Mouse (Mus musculus) hindbrain, embryonic 12.5 days (tissue): Measurements from ENCODE around the gene Atf4. TPM values are rescaled to one million over a fixed set of nuclear protein-coding genes. Genes with fewer than 3 reads are reported as not detected.

Experiments used
- ATAC-seq: fragments of 200-750 bp; cut with Nextera tagmentation; 2 replicates; pipeline ENCODE4 v1.8.0; 2017; ENCODE audit warnings: moderate TSS enrichment; ENCODE audit not compliant: low FRiP score
- H3K27ac ChIP-seq: fragments of 300-500 bp; sonication (generic); 2 replicates; pipeline ENCODE4 v1.5.1; 2016; ENCODE audit warnings: mild to moderate bottlenecking
- H3K27me3 ChIP-seq: fragments of 300-500 bp; sonication (generic); 2 replicates; pipeline ENCODE4 v1.6.1; 2016; ENCODE audit warnings: mild to moderate bottlenecking
- H3K36me3 ChIP-seq: fragments of 300-500 bp; sonication (generic); 2 replicates; pipeline ENCODE4 v1.6.1; 2016; ENCODE audit warnings: mild to moderate bottlenecking
- H3K4me1 ChIP-seq: fragments of 300-500 bp; sonication (generic); 2 replicates; pipeline ENCODE4 v1.6.1; 2016
- H3K4me2 ChIP-seq: fragments of 300-500 bp; sonication (generic); replicated peaks from 2 replicates; pipeline ENCODE4 v1.6.1; 2016; ENCODE audit warnings: mild to moderate bottlenecking
- H3K4me3 ChIP-seq: fragments of 300-500 bp; sonication (generic); 2 replicates; pipeline ENCODE4 v1.5.1; 2016; ENCODE audit warnings: mild to moderate bottlenecking
- H3K9ac ChIP-seq: fragments of 300-500 bp; sonication (generic); 2 replicates; pipeline ENCODE4 v1.6.1; 2016; ENCODE audit warnings: mild to moderate bottlenecking, moderate library complexity
- H3K9me3 ChIP-seq: fragments of 300-500 bp; sonication (generic); replicated peaks from 2 replicates; pipeline ENCODE4 v1.6.1; 2016; ENCODE audit warnings: mild to moderate bottlenecking
- WGBS: fragments of 180-500 bp; shearing (Covaris S2); methylation state at CpG from one replicate; pipeline ENCODE4 v1.1.7; 2016; 5-methylcytosine and 5-hydroxymethylcytosine counted together
- polyA plus RNA-seq: library from polyadenylated mRNA; unstranded; fragments of >200 nt; fragmentation: Nextera tagmentation; extraction: Ambion mirVana; gene quantifications from 2 replicates; pipeline ENCODE4 v1.2.1, GENCODE M21; 2016

Atf4 gene
- 115 and 128 TPM in 2 replicates for polyA plus RNA-seq

DNA sequence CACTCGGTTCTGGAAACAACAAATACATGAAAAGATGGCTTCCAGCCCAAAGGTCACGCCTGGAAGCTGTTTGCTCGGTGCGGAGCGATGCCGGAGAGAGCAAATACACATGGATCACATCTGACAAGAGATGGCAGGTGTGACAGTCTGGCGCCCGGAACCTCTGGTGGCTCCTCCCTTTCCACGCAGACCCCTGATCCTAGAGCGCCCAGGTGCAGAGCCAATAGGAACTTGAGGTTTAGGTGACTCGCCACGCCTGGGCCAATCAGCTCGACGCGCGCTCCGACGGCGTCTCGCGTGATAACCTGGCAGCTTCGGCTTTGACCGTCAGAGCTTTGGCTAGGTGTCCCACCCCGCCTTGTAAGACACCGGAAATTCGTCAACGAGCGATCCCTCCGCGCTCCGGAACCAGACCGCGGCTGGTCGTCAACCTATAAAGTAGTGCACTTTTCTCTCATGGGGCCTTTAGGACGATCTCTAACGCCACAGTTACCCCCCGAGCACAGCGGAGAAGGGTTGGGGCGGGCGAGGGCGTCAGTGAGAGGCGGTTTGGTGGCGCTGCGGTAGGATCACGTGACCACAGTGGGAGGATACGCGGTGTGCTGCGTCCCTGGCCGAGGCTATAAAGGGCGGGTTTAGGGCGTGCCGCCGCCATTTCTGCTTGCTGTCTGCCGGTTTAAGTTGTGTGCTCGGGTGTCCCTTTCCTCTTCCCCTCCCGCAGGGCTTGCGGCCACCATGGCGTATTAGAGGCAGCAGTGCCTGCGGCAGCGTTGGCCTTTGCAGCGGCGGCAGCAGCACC is at the start of gene Atf4:
TSS of gene Atf4 (plus strand) at position 338 of the 799 bp plus-strand sequence.
- WGBS: under 1% methylated on average over 61 of the region's 62 CpGs
- peak; percentile 97 for ATAC-seq
- Histone ChIP-seq H3K4me1 (peaks cover 40% of the 10 kb centered on the region), H3K27ac (peak within 1 kb of the TSS; percentile 99), H3K4me2 (peak within 1 kb of the TSS; percentile 92), H3K9me3 (no peaks in the 10 kb centered on the region), H3K36me3 (peaks cover 56% of the 10 kb centered on the region), H3K4me3 (peak within 1 kb of the TSS; percentile 100), H3K9ac (peak within 1 kb of the TSS; percentile 100), H3K27me3 (no peaks in the 10 kb centered on the region)

DNA sequence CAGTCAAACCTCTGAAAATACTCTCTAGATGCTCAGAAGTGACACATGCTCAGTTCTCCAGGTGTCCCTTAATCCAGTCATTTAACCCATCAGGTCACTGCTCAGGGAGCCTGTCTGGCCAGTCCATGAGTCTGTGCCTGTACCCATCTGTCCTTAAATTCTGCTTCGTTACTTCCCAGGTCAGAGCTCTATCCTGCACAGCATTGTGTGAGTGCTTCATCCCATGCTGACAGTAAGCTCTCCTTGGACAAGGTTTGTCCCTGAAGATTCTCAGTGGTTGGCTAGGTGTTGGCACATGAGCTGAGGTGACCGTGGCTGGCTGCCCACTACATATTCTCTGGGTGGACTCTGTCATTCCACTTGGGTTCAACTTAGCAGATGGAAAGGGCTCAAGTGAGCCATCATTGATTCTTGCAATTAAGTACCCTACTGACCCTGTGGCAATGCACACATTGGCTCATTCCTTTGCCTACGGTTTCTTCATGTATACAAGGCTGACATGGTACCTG is 48.9 kb upstream of the Atf4 start:
- ATAC-seq: no peak
- Histone ChIP-seq H3K27ac (no peak overlapping the region), H3K9me3 (no peaks in the 10 kb centered on the region), H3K9ac (no peak overlapping the region), H3K4me3 (no peak overlapping the region), H3K36me3 (peaks cover 4% of the 10 kb centered on the region), H3K27me3 (no peaks in the 10 kb centered on the region), H3K4me2 (no peak overlapping the region), H3K4me1 (peaks cover 6% of the 10 kb centered on the region)
- 95% methylated on average over 3 of the region's 3 CpGs for WGBS

DNA sequence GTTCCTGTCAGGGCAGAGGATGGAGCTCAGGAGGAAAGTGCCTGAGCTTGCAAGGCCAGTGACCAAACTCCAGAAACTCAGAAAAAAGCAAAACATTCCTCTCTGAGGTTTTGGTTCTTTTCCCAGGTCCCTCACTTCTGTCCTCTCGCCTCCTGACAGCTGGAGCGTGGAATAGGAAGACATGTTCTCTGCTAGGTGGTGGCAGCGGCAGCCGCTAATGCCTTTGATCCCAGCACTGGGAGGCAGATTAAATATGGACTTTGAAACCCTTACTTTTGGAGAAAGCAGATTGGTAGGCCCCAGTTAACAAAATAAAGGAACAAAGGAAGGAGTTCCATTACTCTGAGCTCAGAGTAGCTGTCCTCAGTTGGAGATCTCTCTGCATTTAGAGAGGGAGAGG is 46.5 kb upstream of the Atf4 start:
- Histone ChIP-seq H3K27me3 (no peaks in the 10 kb centered on the region), H3K9ac (no peak overlapping the region), H3K9me3 (no peaks in the 10 kb centered on the region), H3K4me2 (no peak overlapping the region), H3K4me1 (peaks cover 6% of the 10 kb centered on the region), H3K4me3 (no peak overlapping the region), H3K36me3 (peaks cover 26% of the 10 kb centered on the region), H3K27ac (no peak overlapping the region)
- WGBS: 23% methylated on average over 4 of the region's 4 CpGs
- ATAC-seq: no peak

DNA sequence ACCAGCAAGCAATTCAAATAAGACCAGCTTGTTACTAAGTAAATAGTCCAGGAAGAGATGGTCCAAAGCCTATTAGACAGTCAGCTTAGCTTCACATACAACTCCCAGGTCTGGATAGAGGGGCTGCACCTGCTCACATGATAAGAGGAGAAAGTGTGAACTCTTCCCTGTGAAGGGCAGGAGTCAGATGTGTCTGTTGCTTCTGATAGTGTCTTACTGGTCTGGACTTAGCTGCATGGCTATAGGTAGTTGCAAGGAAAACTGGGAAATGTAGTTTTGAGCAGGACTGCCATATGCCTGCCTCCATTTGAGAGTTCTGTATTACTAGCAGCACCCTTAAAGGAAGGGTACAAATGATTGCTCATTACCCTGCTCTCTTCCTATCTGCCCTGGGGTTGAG is 41.3 kb upstream of the Atf4 start:
- no peaks in the 10 kb centered on the region for H3K27me3 ChIP-seq
- no peak overlapping the region for H3K9ac ChIP-seq
- no peak for ATAC-seq
- no peaks in the 10 kb centered on the region for H3K4me1 ChIP-seq
- peaks cover 34% of the 10 kb centered on the region for H3K36me3 ChIP-seq
- no peaks in the 10 kb centered on the region for H3K9me3 ChIP-seq
- no peak overlapping the region for H3K4me2 ChIP-seq
- H3K4me3 ChIP-seq: no peak overlapping the region
- H3K27ac ChIP-seq: no peak overlapping the region

DNA sequence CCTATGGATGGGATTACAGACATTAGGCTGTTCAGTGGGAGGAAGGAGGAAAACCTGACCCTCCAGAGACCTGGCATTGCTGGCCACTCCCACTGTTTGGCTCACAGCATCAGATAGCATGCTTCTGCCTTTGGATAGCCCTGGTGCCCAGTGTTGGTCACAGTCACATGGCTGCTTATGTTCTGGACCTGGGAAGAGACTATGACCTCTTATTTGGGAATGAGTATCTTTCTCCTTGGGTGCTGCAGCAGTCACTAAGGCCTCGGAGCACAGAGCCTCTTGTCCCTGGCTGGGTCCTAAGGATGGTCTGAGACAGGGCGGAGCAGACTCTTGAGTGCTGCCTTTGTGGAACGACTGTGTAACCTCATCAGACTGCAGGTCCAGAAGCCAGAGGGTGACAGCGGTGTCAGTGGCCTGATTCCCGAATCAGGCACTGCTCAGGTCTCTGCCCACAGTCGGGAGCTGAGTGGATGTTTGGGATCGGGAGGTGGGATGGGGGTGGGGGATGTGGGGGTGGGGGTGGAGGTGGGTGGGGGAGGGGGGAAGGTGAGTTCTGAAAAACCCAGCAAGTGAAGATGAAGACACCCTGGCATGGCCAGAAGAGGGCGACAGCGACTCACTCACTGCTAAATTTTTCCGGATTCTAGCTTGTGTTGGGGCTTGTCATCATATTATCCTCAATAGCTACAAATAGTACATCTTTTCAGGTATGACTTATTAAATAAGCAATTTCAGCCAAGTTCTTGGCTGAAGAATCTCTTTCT is 39.1 kb upstream of the Atf4 start:
- 18% methylated on average over 10 of the region's 10 CpGs for WGBS
- no peak for ATAC-seq
- no peak overlapping the region for H3K27ac ChIP-seq

DNA sequence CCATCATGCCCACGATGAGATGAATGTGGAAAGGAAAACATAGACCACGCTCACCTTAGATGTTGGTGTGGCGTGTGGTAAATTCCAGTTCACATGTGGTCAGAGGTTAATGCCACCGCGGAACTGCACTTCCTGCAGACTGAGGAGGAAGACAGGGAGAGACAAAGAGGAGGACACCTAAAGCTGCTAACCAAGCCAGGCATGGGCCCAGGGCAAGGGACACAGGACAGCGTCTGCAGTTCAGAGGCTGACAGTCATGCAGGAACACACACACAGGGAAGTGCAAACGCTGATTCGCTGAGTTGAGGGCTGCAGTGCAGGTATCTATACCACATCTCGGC is 38.5 kb upstream of the Atf4 start:
- peaks cover 7% of the 10 kb centered on the region for H3K4me1 ChIP-seq
- H3K27ac ChIP-seq: no peak overlapping the region
- no peak overlapping the region for H3K9ac ChIP-seq
- no peak overlapping the region for H3K4me3 ChIP-seq
- no peaks in the 10 kb centered on the region for H3K9me3 ChIP-seq
- 67% methylated on average over 9 of the region's 9 CpGs for WGBS
- ATAC-seq: no peak
- H3K27me3 ChIP-seq: no peaks in the 10 kb centered on the region
- no peak overlapping the region for H3K4me2 ChIP-seq
- H3K36me3 ChIP-seq: peaks cover 27% of the 10 kb centered on the region

More for the DNA sequence above, 39.1 kb upstream of the Atf4 start:
- H3K4me2 ChIP-seq: no peak overlapping the region
- H3K4me1 ChIP-seq: peaks cover 7% of the 10 kb centered on the region
- H3K36me3 ChIP-seq: peaks cover 33% of the 10 kb centered on the region
- H3K4me3 ChIP-seq: no peak overlapping the region
- no peak overlapping the region for H3K9ac ChIP-seq
- H3K9me3 ChIP-seq: no peaks in the 10 kb centered on the region
- H3K27me3 ChIP-seq: no peaks in the 10 kb centered on the region

DNA sequence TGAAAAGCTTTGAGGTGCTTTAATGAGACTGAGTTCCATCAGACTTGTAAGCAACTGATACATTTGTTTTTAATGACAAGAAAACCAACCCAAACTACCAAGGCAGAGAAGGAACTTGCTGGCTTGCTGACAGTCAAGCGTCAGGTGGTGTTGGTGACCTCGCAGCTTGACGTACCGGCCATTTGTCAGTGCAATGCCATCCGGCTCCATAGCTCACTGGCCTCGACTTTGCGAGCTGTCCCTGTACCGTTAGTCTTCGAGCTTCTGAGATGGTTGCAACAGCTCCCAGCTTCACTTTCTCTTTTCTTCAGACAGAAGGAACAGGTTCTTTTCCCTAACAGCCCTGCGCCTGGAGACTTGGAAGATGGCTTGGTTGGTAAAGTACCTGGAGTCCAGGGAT is 37.5 kb upstream of the Atf4 start:
- Histone ChIP-seq H3K9me3 (no peaks in the 10 kb centered on the region), H3K27ac (no peak overlapping the region), H3K4me3 (no peak overlapping the region), H3K27me3 (no peaks in the 10 kb centered on the region), H3K4me1 (peaks cover 7% of the 10 kb centered on the region), H3K9ac (no peak overlapping the region), H3K36me3 (peaks cover 17% of the 10 kb centered on the region; the same call in 1 of the 2 replicates), H3K4me2 (no peak overlapping the region)
- no peak for ATAC-seq
- 94% methylated on average over 10 of the region's 10 CpGs for WGBS

DNA sequence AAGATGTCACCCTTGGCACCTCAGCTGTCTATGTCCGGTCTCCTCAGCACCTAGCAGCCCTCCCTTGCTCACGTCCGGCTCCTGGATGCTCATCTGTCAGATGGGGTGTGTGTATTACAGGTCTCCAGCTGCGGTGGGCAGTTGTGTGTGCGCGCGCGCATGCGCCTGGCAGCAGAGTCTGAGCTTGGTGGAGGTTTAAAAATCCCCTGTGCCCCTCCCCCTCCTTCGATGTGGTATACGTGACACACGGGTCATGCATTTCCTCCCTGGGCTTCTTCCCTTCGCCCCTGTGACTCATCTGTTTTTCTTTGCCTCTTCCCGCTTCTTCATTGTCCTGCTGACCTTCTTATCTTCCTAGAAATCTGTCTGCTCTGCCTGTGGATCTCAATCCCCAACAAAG is 35.8 kb upstream of the Atf4 start:
- WGBS: 64% methylated on average over 14 of the region's 14 CpGs
- peak overlapping the region; percentile 13; the same call in 1 of the 2 replicates for H3K4me2 ChIP-seq
- H3K4me3 ChIP-seq: no peak overlapping the region
- no peak overlapping the region for H3K9ac ChIP-seq
- no peak overlapping the region for H3K27ac ChIP-seq
- H3K36me3 ChIP-seq: 0 out of 2 replicates have a peak, but pooled peaks cover 3% of the 10 kb centered on the region
- peaks cover 7% of the 10 kb centered on the region for H3K4me1 ChIP-seq
- H3K9me3 ChIP-seq: no peaks in the 10 kb centered on the region
- ATAC-seq: no peak
- no peaks in the 10 kb centered on the region for H3K27me3 ChIP-seq

DNA sequence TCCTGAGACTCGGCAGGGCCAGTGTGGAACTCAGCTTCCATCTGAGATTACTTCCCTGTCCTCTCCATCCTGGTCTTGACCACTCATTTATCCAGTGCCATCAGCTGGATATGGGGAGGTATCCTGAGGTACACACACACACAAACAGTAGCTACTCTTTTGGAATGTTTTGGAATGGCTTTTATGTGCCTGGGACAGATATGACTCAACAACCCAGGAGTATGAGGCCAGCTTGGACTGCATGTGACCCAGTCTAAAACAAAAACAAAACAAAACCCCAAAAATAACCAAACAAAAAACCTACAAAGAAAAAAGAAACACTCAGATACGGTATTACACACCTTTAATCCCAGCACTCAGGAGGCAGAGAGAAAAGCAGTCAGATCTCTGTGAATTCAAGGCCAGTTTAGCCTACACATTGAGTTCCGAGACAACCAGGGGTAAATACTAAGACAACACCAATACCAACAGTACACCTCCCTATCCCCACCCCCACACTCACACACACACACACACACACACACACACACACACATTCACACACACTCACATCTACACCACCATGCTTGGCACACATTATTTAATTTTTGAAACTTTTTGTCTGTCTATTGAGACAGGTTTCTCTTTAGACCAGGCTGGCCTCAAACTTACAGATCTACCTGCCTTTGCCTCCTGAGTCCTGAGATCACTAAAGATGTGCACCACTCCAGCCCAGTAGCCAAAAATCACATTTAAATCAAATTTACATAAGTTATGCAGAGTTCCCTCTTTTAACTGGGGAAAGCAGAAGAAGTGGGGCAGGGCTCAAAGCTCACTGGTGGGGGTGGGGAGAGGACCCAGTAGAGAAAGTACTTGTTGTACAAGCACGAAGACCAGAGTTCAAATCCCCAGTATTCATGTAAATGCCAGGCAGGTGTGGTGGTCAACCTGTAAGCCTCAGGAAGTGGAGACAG is 35.0 kb upstream of the Atf4 start:
- Histone ChIP-seq H3K36me3 (0 out of 2 replicates have a peak, but pooled peaks cover 3% of the 10 kb centered on the region), H3K4me2 (peak overlapping the region; percentile 13; the same call in 1 of the 2 replicates), H3K4me1 (peaks cover 7% of the 10 kb centered on the region), H3K27ac (no peak overlapping the region), H3K9ac (no peak overlapping the region), H3K27me3 (no peaks in the 10 kb centered on the region), H3K4me3 (no peak overlapping the region), H3K9me3 (no peaks in the 10 kb centered on the region)
- WGBS: 79% methylated on average over 4 of the region's 4 CpGs
- ATAC-seq: no peak

DNA sequence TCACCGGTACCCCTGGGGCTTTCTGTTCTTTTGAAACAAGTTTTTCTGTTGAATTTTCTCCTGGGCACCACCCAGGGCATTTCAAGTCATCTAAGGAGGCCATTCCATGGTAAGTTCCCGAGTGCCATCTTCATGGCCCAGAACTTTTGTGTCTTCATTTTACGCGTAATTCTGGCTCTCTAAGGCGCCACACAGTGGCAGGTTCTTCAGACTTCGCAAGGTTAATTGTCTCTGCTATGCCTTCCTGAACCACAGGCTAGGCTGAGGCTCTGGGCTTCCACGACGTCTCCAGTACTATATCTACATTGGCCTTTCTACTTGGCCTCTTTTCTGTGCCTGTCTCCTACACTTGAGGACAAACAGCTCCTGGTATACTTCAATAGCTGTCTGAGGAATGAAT is 34.0 kb upstream of the Atf4 start:
- H3K27ac ChIP-seq: no peak overlapping the region
- H3K4me3 ChIP-seq: no peak overlapping the region
- peaks cover 7% of the 10 kb centered on the region for H3K4me1 ChIP-seq
- no peaks in the 10 kb centered on the region for H3K27me3 ChIP-seq
- no peaks in the 10 kb centered on the region for H3K9me3 ChIP-seq
- H3K36me3 ChIP-seq: 0 out of 2 replicates have a peak, but pooled peaks cover 3% of the 10 kb centered on the region
- H3K4me2 ChIP-seq: no peak overlapping the region
- no peak overlapping the region for H3K9ac ChIP-seq
- 73% methylated on average over 8 of the region's 8 CpGs for WGBS
- ATAC-seq: no peak

DNA sequence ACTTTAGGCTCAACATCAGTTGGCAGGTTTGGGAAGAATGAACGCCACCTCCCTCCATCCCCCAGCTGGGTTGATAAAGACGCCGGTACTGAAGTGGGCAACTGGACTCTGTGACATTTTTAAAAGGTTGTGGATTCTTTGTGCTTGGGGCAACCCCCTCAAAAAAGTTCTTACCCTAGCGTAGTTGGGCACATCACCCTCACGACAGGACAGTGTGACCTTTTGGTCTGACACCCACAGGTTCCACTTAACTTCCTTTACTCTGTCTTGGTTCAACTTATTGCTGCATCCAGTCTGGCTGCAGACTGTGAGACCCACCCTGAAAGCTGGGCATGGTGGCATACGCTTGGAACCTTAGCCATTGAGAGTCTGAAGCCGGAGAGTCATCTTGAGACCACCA is 31.2 kb upstream of the Atf4 start:
- no peak overlapping the region for H3K9ac ChIP-seq
- H3K4me2 ChIP-seq: no peak overlapping the region
- no peaks in the 10 kb centered on the region for H3K27me3 ChIP-seq
- H3K4me3 ChIP-seq: no peak overlapping the region
- no peak overlapping the region for H3K27ac ChIP-seq
- 94% methylated on average over 7 of the region's 7 CpGs for WGBS
- ATAC-seq: no peak
- H3K36me3 ChIP-seq: no peaks in the 10 kb centered on the region
- no peaks in the 10 kb centered on the region for H3K9me3 ChIP-seq
- H3K4me1 ChIP-seq: peaks cover 9% of the 10 kb centered on the region

DNA sequence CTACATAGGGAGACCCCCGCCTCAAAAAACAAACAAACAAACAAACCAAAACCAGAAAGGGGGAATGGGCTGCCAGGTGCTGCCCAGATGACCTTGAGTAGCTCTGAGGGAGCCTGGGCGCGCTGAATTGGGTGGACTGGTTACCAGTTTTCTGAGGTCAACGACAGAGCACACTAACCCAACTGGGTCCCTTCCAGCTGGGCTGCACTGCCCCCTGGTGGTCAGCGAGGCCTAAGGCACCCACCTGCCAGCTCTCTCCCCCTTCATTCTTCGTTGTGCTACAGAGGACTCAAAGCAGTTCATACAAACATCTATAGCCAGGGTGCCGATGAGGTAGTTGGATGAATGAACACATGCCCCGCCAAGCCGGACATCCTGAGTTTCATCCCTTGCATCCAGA is 29.8 kb upstream of the Atf4 start:
- H3K9ac ChIP-seq: no peak overlapping the region
- H3K4me2 ChIP-seq: no peak overlapping the region
- H3K4me1 ChIP-seq: peaks cover 2% of the 10 kb centered on the region; the same call in 1 of the 2 replicates
- no peaks in the 10 kb centered on the region for H3K36me3 ChIP-seq
- no peak overlapping the region for H3K27ac ChIP-seq
- H3K27me3 ChIP-seq: no peaks in the 10 kb centered on the region
- no peaks in the 10 kb centered on the region for H3K9me3 ChIP-seq
- no peak overlapping the region for H3K4me3 ChIP-seq
- WGBS: 32% methylated on average over 9 of the region's 9 CpGs
- no peak for ATAC-seq
